Mouse (Mus musculus): Measurements from ENCODE around the gene Tyw3.
"Not testable (repeated sequence)": the region's sequence is repeated elsewhere in the genome, so short reads cannot be mapped to it uniquely, and the experiment has no call there.

Gene Tyw3

GRCm38 (mm10) chr3:154596934-154597554 is at the start of gene Tyw3:
Gene Tyw3 (minus strand): TSS chr3:154597104.
- peak; percentile 84 for DNase-seq (ENCODE audit: extremely low spot score, low read depth, low spot score)

- no peak for DNase-seq (ENCODE audit: extremely low spot score, low read depth, low spot score)
Observed at GRCm38 (mm10) chr3:154633091-154633490, 36.2 kb upstream of the Tyw3 start.

GRCm38 (mm10) chr3:154631281-154631680 is 34.4 kb upstream of the Tyw3 start:
- DNase-seq (ENCODE audit: extremely low spot score, low read depth, low spot score), result not testable (repeated sequence)

GRCm38 (mm10) chr3:154628284-154628683 is 31.4 kb upstream of the Tyw3 start:
- DNase-seq (ENCODE audit: extremely low spot score, low read depth, low spot score), result no peak

- DNase-seq (ENCODE audit: extremely low spot score, low read depth, low spot score), result no peak
Observed at GRCm38 (mm10) chr3:154616106-154616505, 19.2 kb upstream of the Tyw3 start.

- no peak for DNase-seq (ENCODE audit: extremely low spot score, low read depth, low spot score)
Observed at GRCm38 (mm10) chr3:154615304-154615703, 18.4 kb upstream of the Tyw3 start.

GRCm38 (mm10) chr3:154614771-154615170 is 17.9 kb upstream of the Tyw3 start:
- DNase-seq (ENCODE audit: extremely low spot score, low read depth, low spot score), result no peak

GRCm38 (mm10) chr3:154611888-154612287 is 15.0 kb upstream of the Tyw3 start:
- no peak for DNase-seq (ENCODE audit: extremely low spot score, low read depth, low spot score)

GRCm38 (mm10) chr3:154607896-154608295 is 11.0 kb upstream of the Tyw3 start:
- DNase-seq (ENCODE audit: extremely low spot score, low read depth, low spot score), result no peak

- no peak for DNase-seq (ENCODE audit: extremely low spot score, low read depth, low spot score)
Observed at GRCm38 (mm10) chr3:154604871-154605270, 8.0 kb upstream of the Tyw3 start.

GRCm38 (mm10) chr3:154602141-154602540 is 5.2 kb upstream of the Tyw3 start:
- no peak for DNase-seq (ENCODE audit: extremely low spot score, low read depth, low spot score)

- no peak for DNase-seq (ENCODE audit: extremely low spot score, low read depth, low spot score)
Observed at GRCm38 (mm10) chr3:154597561-154597960, 657 bp upstream of the Tyw3 start.

- DNase-seq (ENCODE audit: extremely low spot score, low read depth, low spot score), result peak; percentile 72
Observed at GRCm38 (mm10) chr3:154596488-154596933, 393 bp downstream of the Tyw3 start, which contains the start of gene Cryz. Gene Cryz (plus strand): TSS chr3:154596711.

GRCm38 (mm10) chr3:154594156-154594555 is 2.7 kb downstream of the Tyw3 start:
- DNase-seq (ENCODE audit: extremely low spot score, low read depth, low spot score), result no peak

- DNase-seq (ENCODE audit: extremely low spot score, low read depth, low spot score), result no peak
Observed at GRCm38 (mm10) chr3:154593596-154593995, 3.3 kb downstream of the Tyw3 start.

GRCm38 (mm10) chr3:154591621-154592020 is 5.3 kb downstream of the Tyw3 start:
- DNase-seq (ENCODE audit: extremely low spot score, low read depth, low spot score), result no peak

GRCm38 (mm10) chr3:154590971-154591370 is 5.9 kb downstream of the Tyw3 start:
- DNase-seq (ENCODE audit: extremely low spot score, low read depth, low spot score), result no peak

- no peak for DNase-seq (ENCODE audit: extremely low spot score, low read depth, low spot score)
Observed at GRCm38 (mm10) chr3:154584351-154584750, 12.6 kb downstream of the Tyw3 start.

GRCm38 (mm10) chr3:154577895-154578294 is 19.0 kb downstream of the Tyw3 start:
- DNase-seq (ENCODE audit: extremely low spot score, low read depth, low spot score), result no peak

GRCm38 (mm10) chr3:154573666-154574065 is 23.2 kb downstream of the Tyw3 start:
- DNase-seq (ENCODE audit: extremely low spot score, low read depth, low spot score), result no peak

GRCm38 (mm10) chr3:154572341-154572972 is 24.4 kb downstream of the Tyw3 start:
- DNase-seq (ENCODE audit: extremely low spot score, low read depth, low spot score), result no peak

- no peak for DNase-seq (ENCODE audit: extremely low spot score, low read depth, low spot score)
Observed at GRCm38 (mm10) chr3:154570786-154571185, 26.1 kb downstream of the Tyw3 start.

Data from hindlimb bud, embryonic 11.5 days (tissue).